Mouse (Mus musculus): ENCODE data around the gene Tgif1.
"Not testable (repeated sequence)": the region's sequence is repeated elsewhere in the genome, so short reads cannot be mapped to it uniquely, and the experiment has no call there.

GRCm38 (mm10) chr17:70837474-70837873 is 15.9 kb downstream of the Tgif1 start:
- not testable (repeated sequence) for TF ChIP-seq CTCF (IDR thresholded peaks at IDR 0.05; ENCODE audit: low read depth, low read length); POLR2A (IDR thresholded peaks at IDR 0.05; ENCODE audit: borderline replicate concordance, low read depth, low read length)

Measured in bone marrow macrophage, adult 2 months (primary cell).